Mouse (Mus musculus): ENCODE results near the gene Baz2a.
"Not testable (repeated sequence)": the region's sequence is repeated elsewhere in the genome, so short reads cannot be mapped to it uniquely, and the experiment has no call there.

The Baz2a gene

DNA sequence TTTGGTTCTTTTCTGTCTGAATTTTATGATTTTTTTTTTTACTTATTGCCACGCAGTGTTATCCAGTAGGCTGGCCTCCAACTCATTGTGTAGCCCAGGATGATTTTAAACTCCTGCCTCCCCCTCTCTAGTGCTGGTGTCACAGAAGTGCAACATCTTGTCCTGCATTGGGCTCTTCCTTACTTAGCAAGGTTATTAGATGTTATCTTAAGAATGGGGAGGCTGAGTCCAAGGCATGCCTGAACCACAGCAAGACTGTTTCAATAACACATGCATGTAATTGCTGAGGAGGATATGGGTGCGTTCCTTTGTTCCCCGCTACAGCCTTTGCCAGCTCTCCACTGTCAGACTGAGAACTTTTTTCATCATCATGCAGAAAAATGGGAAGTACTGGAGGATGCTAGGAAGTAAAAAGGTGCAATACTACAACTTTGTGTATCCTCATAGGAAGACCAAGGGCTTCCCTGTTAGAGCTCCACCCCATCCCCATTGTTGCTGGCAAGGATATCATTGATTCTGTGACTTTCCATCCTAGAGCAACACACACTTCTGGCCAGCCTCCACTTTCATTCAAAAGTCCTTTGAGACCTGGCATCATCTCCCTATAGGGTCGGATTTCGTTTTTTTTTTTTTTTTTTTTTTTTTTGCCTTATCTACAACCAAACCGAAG is 9.4 kb upstream of the Baz2a start:
- no peak for DNase-seq (ENCODE audit: low spot score)

- DNase-seq (ENCODE audit: low spot score), result no peak
These were observed 8.9 kb upstream of the Baz2a start for GRCm38 (mm10) chr10:128082477-128082808.

- DNase-seq (ENCODE audit: low spot score), result peak; percentile 91
These were observed 8.4 kb upstream of the Baz2a start, which contains the start of gene Atp5b for GRCm38 (mm10) chr10:128082880-128083421. Atp5b (plus strand) TSS chr10:128083273.

GRCm38 (mm10) chr10:128083688-128084087 is 7.7 kb upstream of the Baz2a start:
- DNase-seq (ENCODE audit: low spot score), result no peak

DNA sequence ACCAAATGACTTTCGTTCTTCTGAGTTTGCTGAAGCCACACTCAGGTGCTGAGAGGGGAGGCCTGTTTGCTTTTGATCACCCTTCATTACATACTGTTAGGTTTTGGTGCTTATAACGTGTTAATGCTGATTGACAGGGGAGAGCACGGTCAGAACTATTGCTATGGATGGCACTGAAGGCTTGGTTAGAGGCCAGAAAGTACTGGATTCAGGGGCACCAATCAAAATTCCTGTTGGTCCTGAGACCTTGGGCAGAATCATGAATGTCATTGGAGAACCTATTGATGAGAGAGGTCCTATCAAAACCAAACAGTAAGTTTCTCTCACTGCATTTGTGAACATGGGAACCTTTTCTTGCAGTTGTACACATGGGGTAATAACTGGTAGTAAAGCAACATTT is 7.2 kb upstream of the Baz2a start:
- DNase-seq (ENCODE audit: low spot score), result no peak

- DNase-seq (ENCODE audit: low spot score), result no peak
These were observed 5.0 kb upstream of the Baz2a start for GRCm38 (mm10) chr10:128086391-128086790.

DNA sequence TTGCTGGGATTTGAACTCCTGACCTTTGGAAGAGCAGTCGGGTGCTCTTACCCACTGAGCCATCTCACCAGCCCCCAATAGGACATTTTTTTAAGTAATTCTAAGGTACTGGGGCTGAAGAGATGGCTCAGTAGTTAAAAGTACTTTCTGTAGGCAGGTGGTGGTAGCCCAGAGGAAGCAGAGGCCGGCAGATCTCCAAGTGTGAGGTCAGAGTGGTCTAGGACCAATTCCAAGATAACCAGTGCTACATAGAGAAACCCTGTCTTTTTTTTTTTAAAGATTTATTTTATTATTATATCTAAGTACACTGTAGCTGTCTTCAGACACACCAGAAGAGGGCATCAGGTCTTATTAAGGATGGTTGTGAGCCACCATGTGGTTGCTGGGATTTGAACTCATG is 4.2 kb upstream of the Baz2a start:
- not testable (repeated sequence) for DNase-seq (ENCODE audit: low spot score)

- no peak for DNase-seq (ENCODE audit: low spot score)
These were observed 3.2 kb upstream of the Baz2a start for GRCm38 (mm10) chr10:128088181-128088580.

DNA sequence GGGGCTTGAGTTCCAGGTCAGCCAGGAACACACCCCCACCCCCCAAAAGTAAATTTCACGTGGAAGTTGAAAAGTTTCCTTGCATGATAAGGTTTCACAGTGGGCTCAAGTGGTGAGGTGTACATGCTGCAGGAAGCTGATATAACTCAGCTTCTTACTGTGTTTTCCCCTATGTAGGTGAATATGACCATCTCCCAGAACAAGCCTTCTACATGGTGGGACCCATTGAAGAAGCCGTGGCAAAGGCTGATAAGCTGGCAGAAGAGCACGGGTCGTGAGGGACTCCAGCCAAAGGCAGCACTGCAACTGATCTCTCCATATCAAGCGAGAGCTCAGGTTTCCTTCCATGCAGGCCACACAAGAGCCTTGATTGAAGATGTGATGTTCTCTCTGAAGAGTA is 1.5 kb upstream of the Baz2a start:
- DNase-seq (ENCODE audit: low spot score), result no peak

GRCm38 (mm10) chr10:128090651-128091563 is 470 bp upstream of the Baz2a start:
- peak; percentile 85 for DNase-seq (ENCODE audit: low spot score)

DNA sequence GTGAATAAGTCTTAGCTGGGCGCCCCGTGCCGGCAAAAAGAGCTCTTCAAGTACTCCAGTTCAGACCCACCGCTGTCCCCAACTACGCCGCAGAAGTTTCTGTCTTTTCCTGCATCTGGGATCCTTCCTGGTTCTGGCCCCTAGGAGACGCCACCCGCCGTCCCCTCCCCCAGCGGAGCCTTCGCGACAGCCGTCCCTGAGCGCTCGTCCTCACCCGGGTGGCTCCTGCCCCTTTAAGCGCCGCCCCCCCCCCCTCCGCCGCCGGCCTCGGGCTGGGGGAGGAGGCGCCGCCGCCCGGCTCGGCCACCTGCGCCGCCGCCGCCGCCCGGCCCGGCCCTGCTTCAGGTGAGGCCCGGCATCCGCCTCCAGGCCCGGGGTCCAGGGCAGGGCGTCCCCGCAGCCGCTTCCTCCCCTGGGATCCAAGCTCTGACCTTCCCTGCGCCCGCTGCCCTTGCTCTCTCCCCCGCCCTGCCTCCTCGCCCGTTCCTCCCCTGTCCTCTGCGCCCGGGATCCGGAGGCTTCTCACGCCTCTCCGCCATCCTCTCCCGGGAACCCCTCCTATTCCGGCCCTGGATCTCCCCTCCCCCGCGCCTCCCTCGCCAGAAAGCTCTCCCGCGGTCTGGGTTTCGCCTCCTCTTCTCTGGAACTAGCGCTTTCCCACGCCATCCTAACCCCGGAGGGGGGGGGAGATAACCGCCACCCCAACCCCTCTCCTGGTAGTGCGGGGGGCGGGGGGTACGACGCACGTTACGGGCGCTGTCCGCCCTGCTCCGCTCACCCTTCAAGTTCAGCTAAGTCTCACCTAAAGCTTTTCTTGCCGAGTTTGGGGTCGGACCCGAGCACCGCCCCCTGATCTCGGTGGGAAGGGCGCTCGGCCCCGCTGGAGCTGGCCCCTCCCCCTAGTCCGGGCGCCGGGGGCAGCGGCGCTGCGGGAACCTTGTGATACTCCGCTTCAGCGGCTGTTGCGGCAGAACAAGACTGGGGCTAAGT is 1.4 kb downstream of the Baz2a start:
- peak; percentile 76 for DNase-seq (ENCODE audit: low spot score)

DNA sequence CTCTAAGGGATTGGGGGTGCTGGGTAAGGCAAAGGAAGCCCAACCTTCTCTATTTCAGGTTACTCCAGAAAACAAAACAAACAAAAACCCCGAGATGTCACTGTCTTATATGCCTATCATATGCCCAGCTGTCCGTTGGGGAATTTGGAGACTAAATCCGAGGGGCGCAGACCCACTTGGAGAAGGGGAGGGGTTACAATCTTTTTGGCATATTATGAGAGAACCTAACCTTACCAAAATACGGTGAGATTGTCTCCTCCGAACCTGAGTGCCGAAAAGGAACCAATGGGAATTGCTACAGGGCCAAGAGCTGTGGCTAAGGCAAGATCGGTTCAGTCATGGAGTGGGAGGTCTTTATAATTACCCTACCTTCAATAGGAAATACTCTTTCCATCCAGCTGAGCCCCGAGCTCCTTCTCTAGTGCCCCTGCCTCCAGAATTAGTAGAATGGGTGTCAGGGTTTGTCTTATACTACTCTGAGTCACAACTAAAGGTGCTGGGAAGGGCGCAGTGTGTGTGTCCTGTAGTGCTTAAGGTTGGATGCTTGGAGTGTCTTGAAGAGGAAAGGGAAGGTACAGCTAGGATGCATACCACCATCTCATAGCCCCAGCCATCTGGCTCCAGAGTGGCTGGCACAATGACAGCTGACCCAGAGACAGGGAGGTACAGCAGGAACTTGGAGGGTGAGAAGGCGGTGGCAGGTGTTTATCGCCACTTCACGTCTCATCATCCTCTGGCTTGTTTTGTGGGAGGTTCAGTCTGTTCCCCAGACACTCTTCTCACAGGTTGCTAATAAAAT is 2.3 kb downstream of the Baz2a start:
- DNase-seq (ENCODE audit: low spot score), result peak; percentile 63

DNA sequence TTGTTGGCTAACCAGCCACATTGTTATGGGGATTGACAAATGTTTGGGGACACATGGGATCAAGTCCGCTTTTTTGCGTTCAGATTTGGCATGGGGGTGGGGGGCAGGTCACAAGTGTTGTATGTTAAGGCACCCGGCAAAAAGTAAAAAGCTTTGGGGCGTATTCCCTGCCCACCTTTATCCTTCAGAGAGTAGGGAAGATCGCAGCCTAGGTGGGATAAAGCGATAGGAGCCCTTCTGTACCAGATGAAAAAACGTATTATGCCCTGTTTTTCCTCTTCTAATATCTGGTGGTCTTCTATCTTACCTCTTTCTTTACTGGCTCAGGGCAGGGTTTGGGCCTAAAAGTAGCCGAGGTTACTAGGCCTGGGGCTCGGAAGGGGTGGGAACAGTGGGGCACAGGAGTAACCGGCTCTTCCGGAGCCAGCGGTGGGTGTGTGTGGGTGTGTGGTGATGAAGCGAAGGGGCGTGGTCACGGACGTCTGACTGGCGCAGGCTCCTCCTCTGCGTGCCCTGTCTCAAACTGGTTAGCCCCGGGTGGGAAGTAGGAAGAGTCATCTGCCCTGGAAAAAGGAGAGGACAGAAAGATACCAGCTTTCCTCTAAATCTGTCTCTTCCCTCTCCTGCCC is 3.1 kb downstream of the Baz2a start:
- DNase-seq (ENCODE audit: low spot score), result peak; percentile 84

- no peak for DNase-seq (ENCODE audit: low spot score)
These were observed 3.7 kb downstream of the Baz2a start for GRCm38 (mm10) chr10:128095003-128095636.

- DNase-seq (ENCODE audit: low spot score), result no peak
These were observed 4.9 kb downstream of the Baz2a start for GRCm38 (mm10) chr10:128096313-128096692.

DNA sequence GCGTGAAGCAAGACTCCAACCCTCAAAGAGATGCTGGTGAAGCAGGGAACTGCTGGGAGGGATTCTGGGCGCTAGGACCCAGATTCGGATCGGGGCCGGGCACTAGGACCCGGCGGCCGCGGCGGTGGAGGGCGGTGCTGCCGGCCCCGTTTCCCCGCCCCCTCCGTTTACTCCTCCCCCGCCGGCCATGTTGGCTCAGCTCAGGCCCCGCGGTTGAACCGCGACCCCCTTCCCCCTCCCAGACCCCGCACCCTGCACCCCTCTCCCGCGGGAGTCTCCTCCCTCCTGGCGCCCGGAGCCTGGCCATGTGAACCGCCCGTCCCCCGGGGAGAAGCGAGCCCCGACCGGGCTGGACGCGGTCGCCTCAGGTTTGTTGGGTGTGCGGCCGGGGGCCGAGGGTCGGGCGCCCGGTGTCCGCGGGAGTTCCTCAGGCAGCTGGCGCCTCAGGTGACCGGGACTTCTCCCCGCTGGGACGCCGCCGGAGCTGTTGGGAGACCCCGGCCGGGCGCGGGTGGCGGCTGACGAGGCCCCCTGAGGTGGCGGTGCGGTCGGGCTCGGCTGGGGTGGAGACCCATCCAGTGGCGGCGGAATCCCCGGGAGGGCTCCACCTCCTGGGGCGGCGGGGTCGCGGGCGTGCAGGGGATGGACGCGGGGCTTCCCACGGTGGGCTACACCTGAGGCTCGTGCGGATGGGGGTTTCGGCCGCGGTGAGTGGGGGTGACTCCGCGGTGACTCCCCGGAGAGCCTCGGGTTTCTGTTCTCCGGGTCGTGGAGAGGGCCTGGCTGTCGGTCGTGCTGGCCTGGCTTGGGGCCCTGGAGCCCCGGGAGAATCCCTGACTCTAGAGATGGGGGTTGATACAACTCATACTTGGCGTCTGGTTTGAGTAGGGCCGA is 5.6 kb downstream of the Baz2a start:
- DNase-seq (ENCODE audit: low spot score), result peak; percentile 75

GRCm38 (mm10) chr10:128097587-128097971 is 6.2 kb downstream of the Baz2a start:
- DNase-seq (ENCODE audit: low spot score), result peak; percentile 23

GRCm38 (mm10) chr10:128110103-128110761 is 18.9 kb downstream of the Baz2a start:
- no peak for DNase-seq (ENCODE audit: low spot score)

DNA sequence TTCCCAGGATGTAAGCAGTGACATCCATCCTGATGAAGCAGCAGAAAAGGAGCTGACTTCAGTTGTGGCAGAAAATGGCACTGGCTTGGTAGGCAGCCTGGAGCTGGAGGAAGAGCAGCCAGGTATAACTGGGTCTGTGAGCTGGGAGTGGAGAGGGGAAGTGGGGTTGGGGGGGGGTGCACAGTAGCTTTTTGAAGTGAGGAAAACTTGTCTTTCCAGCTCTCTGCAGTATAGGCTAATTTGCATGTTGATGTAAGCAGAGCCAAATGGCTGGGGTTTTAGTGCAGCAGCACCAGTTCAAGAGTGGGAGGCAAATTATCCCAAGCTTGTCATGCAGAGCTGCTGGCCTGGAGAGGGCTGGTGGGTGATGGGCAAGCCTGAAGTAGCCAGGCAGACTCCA is 19.9 kb downstream of the Baz2a start:
- no peak for DNase-seq (ENCODE audit: low spot score)
